Mouse (Mus musculus) lung, embryonic 14.5 days (tissue): ENCODE data around the gene Olfr220. TPM values are rescaled to one million over a fixed set of nuclear protein-coding genes. Genes with fewer than 3 reads are reported as not detected.
A peak's percentile ranks its signal among the peaks of the same experiment; 100 is the strongest.

ENCODE experiments used
- ATAC-seq: fragments of 200-750 bp; cut with Nextera tagmentation; 2 replicates; pipeline ENCODE4 v1.8.0; 2017; ENCODE audit warnings: mild to moderate bottlenecking, moderate TSS enrichment, moderate library complexity; ENCODE audit not compliant: insufficient read depth
- DNase-seq: peaks from one replicate; pipeline ENCODE4 v3.0.0-alpha.2; 2015
- H3K27ac ChIP-seq: fragments of 300-500 bp; sonication (generic); 2 replicates; pipeline ENCODE4 v1.5.1; 2014; ENCODE audit warnings: low read depth, mild to moderate bottlenecking, moderate library complexity
- H3K27me3 ChIP-seq: fragments of 300-500 bp; sonication (generic); 2 replicates; pipeline ENCODE4 v1.6.1; 2014; ENCODE audit warnings: low read length, control low read depth; ENCODE audit not compliant: insufficient read depth
- H3K36me3 ChIP-seq: fragments of 300-500 bp; sonication (generic); 2 replicates; pipeline ENCODE4 v1.6.1; 2014; ENCODE audit warnings: control low read depth; ENCODE audit not compliant: insufficient read depth
- H3K4me1 ChIP-seq: fragments of 300-500 bp; sonication (generic); 2 replicates; pipeline ENCODE4 v1.6.1; 2014; ENCODE audit warnings: antibody characterized with exemption, control low read depth; ENCODE audit not compliant: insufficient read depth
- H3K4me2 ChIP-seq: fragments of 300-500 bp; sonication (generic); 2 replicates; pipeline ENCODE4 v1.6.1; 2014; ENCODE audit warnings: mild to moderate bottlenecking
- H3K4me3 ChIP-seq: fragments of 300-500 bp; sonication (generic); 2 replicates; pipeline ENCODE4 v1.5.1; 2014; ENCODE audit warnings: low read depth, low read length
- H3K9ac ChIP-seq: fragments of 300-500 bp; sonication (generic); 2 replicates; pipeline ENCODE4 v1.6.1; 2014
- H3K9me3 ChIP-seq: fragments of 300-500 bp; sonication (generic); 2 replicates; pipeline ENCODE4 v1.6.1; 2016; ENCODE audit warnings: low read depth, low read length, control low read depth
- CTCF ChIP-seq: IDR thresholded peaks from 2 replicates; pipeline ENCODE4 v1.5.1; 2016; ENCODE audit warnings: antibody characterized with exemption, low read depth
- WGBS: fragments of 180-500 bp; shearing (Covaris S2); extraction: QIAGEN DNeasy Blood & Tissue Kit; methylation state at CpG from one replicate; pipeline ENCODE4 v1.1.7; 2014; 5-methylcytosine and 5-hydroxymethylcytosine counted together
- polyA plus RNA-seq: library from polyadenylated mRNA; unstranded; fragments of >200 nt; fragmentation: Nextera tagmentation; extraction: Ambion mirVana; gene quantifications from 2 replicates; pipeline ENCODE4 v1.2.1, GENCODE M21; 2014

Gene Olfr220
- not detected in 2 replicates for polyA plus RNA-seq

GRCm38 (mm10) chr1:174441782-174442181 is at the start of gene Olfr220:
TSS of gene Olfr220 (plus strand) at chr1:174442082.
- Histone ChIP-seq H3K36me3 (no peaks in the 10 kb centered on the region), H3K4me2 (no peak within 1 kb of the TSS), H3K4me1 (no peaks in the 10 kb centered on the region), H3K9ac (no peak within 1 kb of the TSS), H3K9me3 (no peaks in the 10 kb centered on the region), H3K27ac (no peak within 1 kb of the TSS), H3K27me3 (no peaks in the 10 kb centered on the region), H3K4me3 (no peak within 1 kb of the TSS)
- WGBS = 38% methylated on average over 1 of the region's 1 CpGs
- no peak for TF ChIP-seq CTCF
- no peak for ATAC-seq
- DNase-seq = no peak

- TF ChIP-seq CTCF = no peak
- Histone ChIP-seq H3K4me1 (no peaks in the 10 kb centered on the region; the same call in 1 of the 2 replicates), H3K9me3 (no peaks in the 10 kb centered on the region), H3K9ac (no peak overlapping the region), H3K27me3 (no peaks in the 10 kb centered on the region), H3K27ac (no peak overlapping the region), H3K36me3 (no peaks in the 10 kb centered on the region), H3K4me3 (no peak overlapping the region), H3K4me2 (no peak overlapping the region)
- 52% methylated on average over 4 of the region's 4 CpGs for WGBS
- DNase-seq = no peak
- ATAC-seq = 0 out of 2 replicates have a peak, but pooled peaks have one; percentile 31
These were observed 18.9 kb upstream of the Olfr220 start for GRCm38 (mm10) chr1:174422959-174423358.

GRCm38 (mm10) chr1:174423764-174424163 is 18.1 kb upstream of the Olfr220 start, which contains the start of gene Olfr414:
TSS of gene Olfr414 (plus strand) at chr1:174424064.
- Histone ChIP-seq H3K4me1 (no peaks in the 10 kb centered on the region; the same call in 1 of the 2 replicates), H3K27me3 (no peaks in the 10 kb centered on the region), H3K4me3 (no peak within 1 kb of the TSS), H3K9ac (no peak within 1 kb of the TSS), H3K27ac (no peak within 1 kb of the TSS), H3K36me3 (no peaks in the 10 kb centered on the region), H3K9me3 (no peaks in the 10 kb centered on the region), H3K4me2 (no peak within 1 kb of the TSS)
- DNase-seq (no peak), ATAC-seq (no peak)
- WGBS = 45% methylated on average over 1 of the region's 1 CpGs
- TF ChIP-seq CTCF = no peak

GRCm38 (mm10) chr1:174426180-174426986 is 15.5 kb upstream of the Olfr220 start:
- Histone ChIP-seq H3K4me2 (no peak overlapping the region), H3K36me3 (no peaks in the 10 kb centered on the region), H3K27me3 (no peaks in the 10 kb centered on the region), H3K9ac (no peak overlapping the region), H3K4me3 (no peak overlapping the region), H3K4me1 (no peaks in the 10 kb centered on the region; the same call in 1 of the 2 replicates), H3K9me3 (no peaks in the 10 kb centered on the region), H3K27ac (no peak overlapping the region)
- 46% methylated on average over 3 of the region's 3 CpGs for WGBS
- ATAC-seq = no peak
- DNase-seq = no peak
- TF ChIP-seq CTCF = no peak

- H3K9me3 ChIP-seq = no peaks in the 10 kb centered on the region
- no peak for TF ChIP-seq CTCF
- H3K27ac ChIP-seq = no peak overlapping the region
- H3K36me3 ChIP-seq = no peaks in the 10 kb centered on the region
- H3K27me3 ChIP-seq = no peaks in the 10 kb centered on the region
- no peaks in the 10 kb centered on the region; the same call in 1 of the 2 replicates for H3K4me1 ChIP-seq
- DNase-seq (no peak), ATAC-seq (no peak)
- no peak overlapping the region for H3K4me2 ChIP-seq
- WGBS = 78% methylated on average over 1 of the region's 1 CpGs
- H3K4me3 ChIP-seq = no peak overlapping the region
- no peak overlapping the region for H3K9ac ChIP-seq
These were observed 14.5 kb upstream of the Olfr220 start for GRCm38 (mm10) chr1:174427402-174427801.

- Histone ChIP-seq H3K4me2 (no peak overlapping the region), H3K36me3 (no peaks in the 10 kb centered on the region), H3K4me1 (no peaks in the 10 kb centered on the region; the same call in 1 of the 2 replicates), H3K9ac (no peak overlapping the region), H3K9me3 (no peaks in the 10 kb centered on the region), H3K4me3 (no peak overlapping the region), H3K27ac (no peak overlapping the region), H3K27me3 (no peaks in the 10 kb centered on the region)
- ATAC-seq (no peak), DNase-seq (no peak)
- WGBS = 73% methylated on average over 2 of the region's 2 CpGs
- no peak for TF ChIP-seq CTCF
These were observed 13.5 kb upstream of the Olfr220 start for GRCm38 (mm10) chr1:174428407-174428806.

GRCm38 (mm10) chr1:174434121-174434520 is 7.8 kb upstream of the Olfr220 start:
- no peak overlapping the region for H3K27ac ChIP-seq
- H3K27me3 ChIP-seq = no peaks in the 10 kb centered on the region
- H3K4me1 ChIP-seq = no peaks in the 10 kb centered on the region
- no peaks in the 10 kb centered on the region for H3K36me3 ChIP-seq
- H3K4me2 ChIP-seq = no peak overlapping the region
- WGBS = 52% methylated on average over 1 of the region's 1 CpGs
- no peak for DNase-seq
- no peaks in the 10 kb centered on the region for H3K9me3 ChIP-seq
- H3K4me3 ChIP-seq = no peak overlapping the region
- no peak for TF ChIP-seq CTCF
- no peak overlapping the region for H3K9ac ChIP-seq
- no peak for ATAC-seq
